ENCODE assay signal across 12 mouse cellular contexts in the genomic region with DNA sequence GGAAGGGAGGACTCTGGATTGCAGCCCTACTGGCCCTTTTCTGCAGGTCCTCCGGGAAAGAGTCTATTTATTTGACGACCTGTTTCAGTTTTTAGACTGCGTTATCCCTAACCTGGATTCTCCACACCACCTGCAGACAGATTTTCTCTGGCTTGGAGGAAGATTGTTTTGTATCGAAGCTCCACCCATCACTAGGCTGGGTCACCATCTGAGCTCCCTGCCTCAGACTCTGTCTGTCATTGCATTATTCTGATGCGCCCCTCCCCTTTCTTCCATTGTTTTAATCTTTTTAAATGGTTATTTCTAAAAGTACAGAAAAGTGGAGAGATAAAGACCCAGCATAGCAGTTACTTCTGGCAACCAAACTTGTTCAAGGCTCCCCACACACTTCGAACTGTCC.
DNase-seq lines count a peak whose midpoint lies in the region; ATAC-seq and TF ChIP-seq lines count a peak whose summit lies in the region.
"Had no signal": no experiment of that assay in that cellular context is flagged by ENCODE, and none has a peak within 500 bp of the region (broad histone marks: within the 10 kb centered on the region; RNA-seq: fewer than 3 reads in every experiment).

No protein-coding gene starts in this region.

- no peaks in the 10 kb centered on the region for H3K9me3 ChIP-seq in heart, embryonic 11.5 days (replicated peaks; ENCODE audit: control insufficient read depth, low read length)
- no peaks in the 10 kb centered on the region for H3K9me3 ChIP-seq in lung, embryonic 14.5 days (ENCODE audit: low read depth, low read length)
- H3K9me3 ChIP-seq: embryonic facial prominence, embryonic 12.5 days; forebrain, embryonic 15.5 days; hindbrain, embryonic 13.5 days had no signal

- WGBS in heart, embryonic 11.5 days (ENCODE audit: insufficient replicate concordance): 67% methylated on average over 6 of the region's 6 CpGs
- WGBS in lung, embryonic 14.5 days: 63% methylated on average over 6 of the region's 6 CpGs

- H3K4me1 ChIP-seq in heart, embryonic 11.5 days (ENCODE audit: control insufficient read depth, insufficient read depth, low read length): peaks cover 27% of the 10 kb centered on the region
- peaks cover 24% of the 10 kb centered on the region for H3K4me1 ChIP-seq in lung, embryonic 14.5 days (ENCODE audit: insufficient read depth)

- no peak for DNase-seq in heart, postnatal 14 days
- DNase-seq in lung, embryonic 14.5 days: no peak
- no peak for DNase-seq in lung, postnatal 36 days
- DNase-seq in ES-CJ7 (ENCODE audit: low read depth, low spot score): peak; percentile 62
- peak; percentile 72 for DNase-seq in ZHBTc4 (ENCODE audit: low read depth, low spot score)
- no peak for DNase-seq in ovary, postnatal 10 days (ENCODE audit: low spot score)
- DNase-seq in thymus, adult 18-20 months: no peak

- no peak overlapping the region for H3K4me2 ChIP-seq in heart, embryonic 11.5 days
- H3K4me2 ChIP-seq in lung, embryonic 14.5 days: no peak overlapping the region
- H3K4me2 ChIP-seq: embryonic facial prominence, embryonic 12.5 days; forebrain, embryonic 15.5 days; hindbrain, embryonic 13.5 days had no signal

- no peaks in the 10 kb centered on the region for H3K27me3 ChIP-seq in heart, embryonic 11.5 days (ENCODE audit: control insufficient read depth, insufficient read depth, low read length)
- no peaks in the 10 kb centered on the region for H3K27me3 ChIP-seq in lung, embryonic 14.5 days (ENCODE audit: insufficient read depth, low read length)
- H3K27me3 ChIP-seq: embryonic facial prominence, embryonic 12.5 days; forebrain, embryonic 15.5 days; hindbrain, embryonic 13.5 days had no signal

- intact Hi-C loops in heart, postnatal 14 days (cut with DNase I): no loop called here

- H3K9ac ChIP-seq in heart, embryonic 11.5 days (ENCODE audit: low read depth, low read length): no peak overlapping the region
- no peak overlapping the region for H3K9ac ChIP-seq in lung, embryonic 14.5 days
- H3K9ac ChIP-seq: embryonic facial prominence, embryonic 12.5 days; forebrain, embryonic 15.5 days; hindbrain, embryonic 13.5 days had no signal

- H3K27ac ChIP-seq in heart, embryonic 11.5 days (ENCODE audit: low read depth, low read length): 0 out of 2 replicates have a peak overlapping the region, but pooled peaks have one; percentile 10
- H3K27ac ChIP-seq in lung, embryonic 14.5 days (ENCODE audit: low read depth): peak overlapping the region; percentile 73; the same call in 1 of the 2 replicates
- H3K27ac ChIP-seq: embryonic facial prominence, embryonic 12.5 days; forebrain, embryonic 15.5 days; hindbrain, embryonic 13.5 days; hindbrain, postnatal 0 days had no signal

- no peak for ATAC-seq in heart, embryonic 11.5 days (replicated peaks; ENCODE audit: insufficient number of reproducible peaks, low FRiP score, low TSS enrichment)
- ATAC-seq in lung, embryonic 14.5 days (ENCODE audit: insufficient read depth): no peak

- no peaks in the 10 kb centered on the region for H3K36me3 ChIP-seq in heart, embryonic 11.5 days (ENCODE audit: control insufficient read depth, insufficient read depth, low read length)
- H3K36me3 ChIP-seq in lung, embryonic 14.5 days (ENCODE audit: insufficient read depth): no peaks in the 10 kb centered on the region
- H3K36me3 ChIP-seq: embryonic facial prominence, embryonic 12.5 days; forebrain, embryonic 15.5 days; hindbrain, embryonic 13.5 days had no signal

- H3K4me3 ChIP-seq in heart, embryonic 11.5 days (ENCODE audit: low read depth, low read length): no peak overlapping the region
- H3K4me3 ChIP-seq in lung, embryonic 14.5 days (ENCODE audit: low read depth, low read length): no peak overlapping the region
- H3K4me3 ChIP-seq: embryonic facial prominence, embryonic 12.5 days; forebrain, embryonic 15.5 days; hindbrain, embryonic 13.5 days had no signal

- TF ChIP-seq CTCF in lung, embryonic 14.5 days (IDR thresholded peaks at IDR 0.05; ENCODE audit: low read depth): no peak

Comparison
In these comparisons a context has a peak if more than half of its experiments do, and no peak if none do; other contexts are left out.
1. DNase-seq: peak in ES-CJ7 (single experiment) and ZHBTc4 (single experiment); none in heart, postnatal 14 days (0 of 2), lung, embryonic 14.5 days (single experiment), lung, postnatal 36 days (single experiment), ovary, postnatal 10 days (single experiment) and thymus, adult 18-20 months (0 of 2).